Mouse (Mus musculus) embryonic fibroblast, embryonic 13.5 days (primary cell): Measurements from ENCODE around the gene Ankdd1b.

Experiments used
- CTCF ChIP-seq: IDR thresholded peaks from 2 replicates; pipeline ENCODE4 v1.5.1; 2011; ENCODE audit warnings: mild to moderate bottlenecking, control low read depth, low read length, moderate library complexity, borderline replicate concordance; ENCODE audit not compliant: insufficient read depth
- POLR2A ChIP-seq: IDR thresholded peaks from 2 replicates; pipeline ENCODE4 v1.6.1; 2011; ENCODE audit warnings: low read depth, mild to moderate bottlenecking, control low read depth, low read length, moderate library complexity

DNA sequence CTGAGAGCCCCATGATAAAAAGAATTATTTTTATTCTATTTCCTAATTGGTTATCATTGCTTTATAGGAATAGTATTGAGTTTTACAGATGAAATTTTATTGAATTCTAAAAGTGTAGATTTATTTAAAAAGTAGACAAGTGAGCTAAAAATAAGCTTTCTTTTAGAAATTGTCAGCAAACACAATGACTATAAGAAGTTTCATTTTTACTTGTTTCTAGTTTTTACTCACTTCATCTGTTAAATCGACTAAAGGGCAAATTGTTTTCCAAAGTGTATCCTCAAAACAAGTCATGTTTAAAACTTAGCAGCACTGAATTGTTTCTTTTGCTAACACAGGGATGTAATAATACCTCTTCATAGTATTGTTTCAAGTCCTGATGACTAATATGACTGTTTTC lies 8.0 kb upstream of the Ankdd1b start:
- TF ChIP-seq CTCF (no peak), POLR2A (no peak)
